Mouse (Mus musculus) testis, adult 2 months (tissue): ENCODE measurements at regions not wholly inside any gene's neighbourhood (a gene's known extent, or its start where the extent isn't known, plus 50 kb on each side); places are given as distances from the start of the nearest gene placed in this dataset.

Source experiments
- CTCF ChIP-seq: fragments of 200-500 bp; IDR thresholded peaks from 2 replicates; pipeline ENCODE4 v1.5.1; 2012; ENCODE audit warnings: low read depth, mild to moderate bottlenecking, inconsistent platforms, low read length, moderate library complexity; ENCODE audit not compliant: control insufficient read depth, insufficient read depth, insufficient replicate concordance
- POLR2A ChIP-seq: fragments of 200-500 bp; IDR thresholded peaks from 2 replicates; pipeline ENCODE4 v1.6.1; 2012; ENCODE audit warnings: low read depth, mild to moderate bottlenecking, inconsistent platforms, low read length, moderate library complexity; ENCODE audit not compliant: control insufficient read depth

DNA sequence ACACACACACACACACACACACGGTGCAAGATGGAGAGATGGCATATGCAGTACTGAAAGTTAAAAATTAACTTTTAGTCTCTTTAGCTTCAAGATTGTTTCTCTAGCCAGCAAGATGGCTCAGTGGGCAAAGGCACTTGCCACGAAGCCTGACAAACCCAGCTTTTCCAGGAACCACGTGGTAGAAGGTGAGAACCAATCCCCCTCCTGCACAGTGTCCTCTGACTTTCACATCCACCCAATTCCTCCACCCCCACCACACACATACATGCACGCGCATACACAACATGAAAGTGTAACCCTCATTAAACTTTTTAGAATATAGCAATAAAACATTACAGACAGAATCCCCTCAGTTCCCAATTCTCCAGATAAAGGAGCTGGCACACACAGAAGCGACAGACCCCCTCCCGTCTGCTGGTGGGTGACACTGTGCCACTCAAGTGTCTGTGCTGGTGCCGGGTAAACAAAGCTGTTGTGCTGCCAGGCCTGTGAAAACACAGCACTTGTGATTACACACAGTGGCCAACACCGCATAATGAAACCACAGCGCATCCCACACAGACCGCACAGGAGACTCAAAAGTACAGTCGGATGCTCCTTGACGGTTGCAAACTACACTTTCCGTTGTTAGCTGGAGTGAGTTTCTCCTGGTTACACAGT lies 82.9 kb upstream of the Elac2 start:
- TF ChIP-seq CTCF (no peak), POLR2A (no peak)
